Comparison of ENCODE assay signal across 15 mouse cellular contexts in genomic region chr4:109609770-109610169, GRCm38 (mm10). TPM values are rescaled to one million over a fixed set of nuclear protein-coding genes. Genes with fewer than 3 reads are reported as not detected.
DNase-seq lines count a peak whose midpoint lies in the region.
"Had no signal": no experiment of that assay in that cellular context is flagged by ENCODE, and none has a peak within 500 bp of the region (broad histone marks: within the 10 kb centered on the region; RNA-seq: fewer than 3 reads in every experiment).

No protein-coding gene starts in this region.

- intact Hi-C loops in heart, postnatal 10 days (cut with DNase I), result no loop called here

- DNase-seq in adrenal gland, adult 2 months, result peak; percentile 29
- DNase-seq in adrenal gland, postnatal 25 days, result no peak
- DNase-seq in testis, postnatal 14 days (ENCODE audit: low spot score), result peak; percentile 17
- no peak for DNase-seq in testis, postnatal 10 days (ENCODE audit: low spot score)
- peak; percentile 17 to 32 for DNase-seq in lung, postnatal 4 days
- no peak for DNase-seq in heart, postnatal 10 days
- DNase-seq in left cerebral cortex, adult 8-10 months (ENCODE audit: low spot score in 2 of 2), result no peak
- no peak for DNase-seq in layer of hippocampus, postnatal 36 days
- DNase-seq: cerebellum, postnatal 10 days; embryo, embryonic 11 days; gastrocnemius, postnatal 36 days; heart, postnatal 4 days; kidney, adult 9 months; kidney, postnatal 4 days; left cerebral cortex, postnatal 4 days had no signal

RNA-seq across cellular contexts. Expression of gene Cdkn2c, which starts 57.2 kb away (rescaled TPM):
- 100 to 1,000 TPM in 1 of 2 experiments, 10 to 100 TPM in 1; 43.6 to 115 TPM for total RNA-seq in adrenal gland, adult 2 months (2021)
- 17.4 and 17.6 TPM in 2 replicates for polyA plus RNA-seq in adrenal gland, adult 2 months (2012; rRNA removed)
- 42.7 and 43.7 TPM in 2 replicates for total RNA-seq in adrenal gland, postnatal 25 days (2021)
- 10 to 100 TPM; 34.0 to 35.0 TPM for total RNA-seq in heart, postnatal 10 days (2021)
- 1 to 10 TPM; 3.3 to 4.4 (median 3.6) TPM for total RNA-seq in left cerebral cortex, adult 8-10 months (2022)
- 1 to 10 TPM; 3.6 to 4.1 TPM for total RNA-seq in layer of hippocampus, postnatal 36 days (2021)

Comparison
In these comparisons a context has a peak if more than half of its experiments do, and no peak if none do; other contexts are left out.
1. DNase-seq: peak in adrenal gland, adult 2 months (single experiment), testis, postnatal 14 days (single experiment) and lung, postnatal 4 days (2 of 2); none in adrenal gland, postnatal 25 days (single experiment), testis, postnatal 10 days (single experiment), heart, postnatal 10 days (0 of 2), left cerebral cortex, adult 8-10 months (0 of 2) and layer of hippocampus, postnatal 36 days (0 of 2).